Mouse (Mus musculus) ES-Bruce4 (cell line): ENCODE results near the gene Psmb5.

Experiments
- CTCF ChIP-seq: IDR thresholded peaks from one replicate; pipeline ENCODE4 v1.8.1; 2011; ENCODE audit warnings: low read depth, low read length
- EP300 ChIP-seq: IDR thresholded peaks from 2 replicates; pipeline ENCODE4 v1.6.1; 2011; ENCODE audit warnings: low read depth, low read length; ENCODE audit not compliant: insufficient read depth
- POLR2A ChIP-seq: IDR thresholded peaks from one replicate; pipeline ENCODE4 v1.8.1; 2011; ENCODE audit warnings: low read length; ENCODE audit not compliant: insufficient read depth

GRCm38 (mm10) chr14:54652787-54653186 is 35.0 kb upstream of the Psmb5 start:
- TF ChIP-seq EP300 (no peak), POLR2A (no peak), CTCF (no peak)
